Mouse (Mus musculus) left cerebral cortex, postnatal 10 days (tissue): ENCODE data around the gene Sf3a2. TPM values are rescaled to one million over a fixed set of nuclear protein-coding genes. Genes with fewer than 3 reads are reported as not detected.

Experiments used
- DNase-seq, 2 experiments: peaks; one replicate each; pipeline ENCODE4 v3.0.0; 2021 to 2022; ENCODE audit warnings: low spot score in 2 of 2, mixed read lengths in 1 of 2; ENCODE audit errors: extremely low spot score in 1 of 2
- intact Hi-C: fragments of 180-260 bp; cut with DNase I; formaldehyde crosslinking; loops from one replicate; pipeline ENCODE4 v1.15.1; 2025
- total RNA-seq, 2 experiments: library from RNA; stranded (reverse); gene quantifications; 2 replicates each; pipeline ENCODE4 v1.2.3; 2021

Sf3a2 gene
- total RNA-seq, 2 experiments from 2014 or later = 39.7 to 43.1 TPM

GRCm38 (mm10) chr10:80773816-80774215 lies 24.2 kb upstream of the Sf3a2 start:
- intact Hi-C loops = no loop called here

GRCm38 (mm10) chr10:80774549-80774948 lies 23.4 kb upstream of the Sf3a2 start:
- intact Hi-C loops = no loop called here
- DNase-seq = peak; percentile 85 to 92

More at GRCm38 (mm10) chr10:80773816-80774215, 24.2 kb upstream of the Sf3a2 start:
- DNase-seq = no peak

- no peak for DNase-seq
- intact Hi-C loops = no loop called here
These were observed 23.0 kb upstream of the Sf3a2 start for GRCm38 (mm10) chr10:80774981-80775380.

GRCm38 (mm10) chr10:80775731-80776130 lies 22.3 kb upstream of the Sf3a2 start:
- intact Hi-C loops = no loop called here
- DNase-seq = no peak

- intact Hi-C loops = no loop called here
- no peak for DNase-seq
These were observed 21.6 kb upstream of the Sf3a2 start for GRCm38 (mm10) chr10:80776358-80776869.

- DNase-seq = no peak
- intact Hi-C loops = no loop called here
These were observed 20.9 kb upstream of the Sf3a2 start for GRCm38 (mm10) chr10:80777123-80777522.

GRCm38 (mm10) chr10:80779565-80779964 lies 18.4 kb upstream of the Sf3a2 start:
- DNase-seq = no peak
- intact Hi-C loops = no loop called here

GRCm38 (mm10) chr10:80784302-80784701 lies 13.7 kb upstream of the Sf3a2 start:
- DNase-seq = no peak
- intact Hi-C loops = no loop called here

- DNase-seq = no peak
- intact Hi-C loops = no loop called here
These were observed 13.1 kb upstream of the Sf3a2 start for GRCm38 (mm10) chr10:80784871-80785270.

GRCm38 (mm10) chr10:80785963-80786362 lies 12.0 kb upstream of the Sf3a2 start:
- intact Hi-C loops = no loop called here
- no peak for DNase-seq

- DNase-seq = no peak
- intact Hi-C loops = no loop called here
These were observed 10.5 kb upstream of the Sf3a2 start for GRCm38 (mm10) chr10:80787517-80787916.

GRCm38 (mm10) chr10:80790761-80791404 lies 7.1 kb upstream of the Sf3a2 start:
- intact Hi-C loops = loop anchor here (5.0 kb wide), 1 partner anchor 84 kb away; no protein-coding TSS in a partner anchor
- DNase-seq = peak in 1 of 2 experiments; percentile 27

- DNase-seq = peak in 1 of 2 experiments; percentile 26
- intact Hi-C loops = loop anchor here (2.0 to 5.0 kb wide), 2 partner anchors 75 to 84 kb away; no protein-coding TSS in a partner anchor
These were observed 6.4 kb upstream of the Sf3a2 start for GRCm38 (mm10) chr10:80791476-80792174.

GRCm38 (mm10) chr10:80792175-80793032 lies 5.6 kb upstream of the Sf3a2 start:
- intact Hi-C loops = loop anchor here (2.0 to 5.0 kb wide), 2 partner anchors 76 to 85 kb away; no protein-coding TSS in a partner anchor

GRCm38 (mm10) chr10:80793033-80793784 lies 4.8 kb upstream of the Sf3a2 start:
- intact Hi-C loops = loop anchor here (2.0 to 5.0 kb wide), 2 partner anchors 76 to 86 kb away; no protein-coding TSS in a partner anchor
- DNase-seq = no peak

More at GRCm38 (mm10) chr10:80792175-80793032, 5.6 kb upstream of the Sf3a2 start:
- no peak for DNase-seq

GRCm38 (mm10) chr10:80793803-80794202 lies 4.2 kb upstream of the Sf3a2 start:
- no peak for DNase-seq
- intact Hi-C loops = loop anchor here (2.0 to 5.0 kb wide), 2 partner anchors 77 to 87 kb away; no protein-coding TSS in a partner anchor

- DNase-seq = no peak
These were observed 3.2 kb upstream of the Sf3a2 start for GRCm38 (mm10) chr10:80794750-80795149.

GRCm38 (mm10) chr10:80796307-80796848 lies 1.6 kb upstream of the Sf3a2 start:
- intact Hi-C loops = no loop called here
- DNase-seq = no peak

More at GRCm38 (mm10) chr10:80794750-80795149, 3.2 kb upstream of the Sf3a2 start:
- intact Hi-C loops = loop anchor here (5.0 kb wide), 1 partner anchor 87 kb away; no protein-coding TSS in a partner anchor
